Mouse (Mus musculus) adrenal gland, adult (tissue): Measurements from ENCODE around the gene Hspbp1.

ENCODE experiments used
- DNase-seq, 2 experiments: peaks; one replicate each; pipeline ENCODE4 v3.0.0; 2022 to 2023; ENCODE audit warnings: low spot score in 1 of 2; ENCODE audit not compliant: inconsistent age in 2 of 2

Gene Hspbp1

DNA sequence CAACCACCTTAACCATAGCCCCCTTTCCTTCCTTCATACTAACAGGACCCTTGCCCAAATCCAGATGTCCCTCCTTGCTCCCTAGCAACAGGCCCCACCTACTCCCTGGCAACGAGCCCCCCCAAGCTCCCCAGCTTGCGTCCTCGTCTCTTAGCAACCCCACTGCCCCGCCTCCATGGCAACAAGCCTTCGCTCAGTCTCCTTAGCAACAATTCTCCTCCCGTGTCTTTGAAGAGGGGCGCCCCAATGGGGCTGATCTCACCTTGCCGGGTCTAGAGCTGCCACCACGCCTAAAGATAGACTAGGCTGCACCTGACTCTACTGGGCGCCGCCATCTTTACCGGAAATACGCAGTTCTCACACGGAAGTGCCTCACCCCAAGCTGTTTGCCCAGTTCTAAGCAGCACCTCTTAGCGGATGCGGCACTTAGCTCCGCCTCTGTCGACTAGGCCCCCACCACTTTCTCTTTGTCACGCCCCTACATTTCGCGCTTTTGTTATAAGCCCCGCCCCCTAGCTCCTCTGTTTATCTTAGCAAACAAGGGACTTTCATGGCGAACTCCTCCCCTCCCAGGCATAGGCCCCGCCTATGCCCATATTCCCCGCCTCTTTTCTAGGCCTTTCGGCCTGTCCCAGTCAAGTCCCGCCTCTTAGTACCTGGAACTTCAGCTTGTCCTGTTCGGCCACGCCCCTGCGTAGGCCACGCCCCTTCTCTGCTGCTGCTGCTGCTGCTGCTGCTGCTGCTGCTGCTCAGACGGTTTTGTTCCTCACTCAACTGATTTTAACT is at the start of gene Hspbp1:
Gene Hspbp1 (minus strand): TSS at position 437 of the 786 bp plus-strand sequence.
- peak; percentile 98 to 99 for DNase-seq

GRCm38 (mm10) chr7:4732968-4733392 is 48.1 kb upstream of the Hspbp1 start:
- peak; percentile 30 to 73 for DNase-seq

GRCm38 (mm10) chr7:4731090-4731489 is 46.2 kb upstream of the Hspbp1 start:
- no peak for DNase-seq

DNA sequence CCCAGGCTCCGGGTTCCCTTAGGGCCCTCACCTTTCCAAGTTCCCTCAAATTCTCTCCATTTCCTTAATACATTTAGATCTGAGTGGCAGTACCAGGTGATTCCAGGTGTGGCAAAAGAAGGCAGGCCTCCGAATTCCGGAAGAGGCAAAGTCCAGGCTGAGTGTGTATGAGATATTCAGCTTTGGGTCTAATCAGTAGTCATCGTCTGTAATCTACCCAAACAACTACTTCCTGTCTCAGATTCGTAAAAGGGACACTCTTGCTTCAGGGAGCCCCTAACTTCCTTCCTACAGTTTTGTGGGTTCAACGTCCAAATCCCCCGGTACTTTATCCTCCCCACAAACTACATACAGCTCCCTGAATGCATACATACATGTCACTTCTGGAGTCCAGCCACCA is 40.3 kb upstream of the Hspbp1 start, which contains the start of gene Tmem150b:
Gene Tmem150b (minus strand): TSS at position 81 of the 400 bp plus-strand sequence.
- no peak for DNase-seq

DNA sequence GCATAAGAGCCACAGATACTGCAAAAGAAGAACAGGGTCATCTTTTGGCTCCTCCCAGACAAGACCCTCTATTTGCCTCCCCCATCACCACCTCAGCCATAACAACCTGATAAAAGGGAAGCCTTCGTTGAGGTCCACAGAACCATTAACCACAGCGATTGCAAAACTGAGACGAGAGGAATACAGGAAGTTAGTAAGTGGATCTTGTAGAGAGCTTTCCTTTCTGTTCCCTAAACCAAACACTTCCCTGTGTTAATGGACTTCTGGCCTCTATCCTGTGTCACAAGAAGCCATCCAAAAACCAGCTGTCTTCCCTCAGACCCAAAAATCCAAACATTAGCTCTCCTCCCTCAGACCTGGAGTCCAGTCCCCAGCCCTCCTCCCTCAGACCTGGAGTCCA is 39.5 kb upstream of the Hspbp1 start:
- no peak for DNase-seq

DNA sequence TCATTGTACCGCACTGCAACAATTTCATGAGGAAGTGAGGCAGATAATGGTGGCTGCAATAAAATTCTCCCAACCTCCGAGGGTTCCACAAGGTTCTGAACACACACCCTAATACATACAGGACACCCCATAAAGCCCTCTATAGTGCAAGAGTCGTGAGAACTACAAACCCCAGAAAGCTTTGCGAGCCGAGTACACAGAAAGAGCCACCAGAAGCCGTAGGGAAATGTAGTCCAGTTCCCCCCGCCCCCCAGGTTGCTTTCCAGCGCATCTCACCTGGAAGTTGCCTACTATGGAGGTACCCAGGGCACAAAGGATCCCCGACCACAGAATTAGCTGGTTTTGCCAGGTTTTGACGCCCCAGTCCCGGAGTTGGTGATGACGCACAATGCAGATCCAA is 38.6 kb upstream of the Hspbp1 start:
- DNase-seq, result peak in 1 of 2 experiments; percentile 67

DNA sequence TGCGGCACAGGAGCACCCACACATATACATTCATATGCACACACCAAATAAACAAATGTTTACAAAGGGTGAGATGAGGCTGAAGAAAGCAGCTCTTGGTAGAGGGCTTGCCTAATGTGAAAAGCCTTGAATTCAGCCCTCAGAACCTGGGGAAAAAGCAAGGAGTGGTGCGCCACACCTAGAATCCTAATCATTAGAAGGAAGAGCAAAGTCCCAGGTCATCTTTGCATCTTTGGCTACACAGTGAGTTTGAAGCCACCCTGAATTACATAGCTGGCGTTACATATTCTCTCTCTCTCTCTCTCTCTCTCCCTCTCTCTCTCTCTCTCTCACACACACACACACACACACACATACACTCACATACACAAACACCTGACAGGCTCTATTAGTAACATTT is 34.4 kb upstream of the Hspbp1 start:
- DNase-seq, result no peak

GRCm38 (mm10) chr7:4716955-4717354 is 32.1 kb upstream of the Hspbp1 start:
- DNase-seq, result no peak

- DNase-seq, result no peak
Observed at GRCm38 (mm10) chr7:4712594-4712993, 27.7 kb upstream of the Hspbp1 start.

- peak; percentile 51 to 83 for DNase-seq
Observed at GRCm38 (mm10) chr7:4705098-4705497, 20.2 kb upstream of the Hspbp1 start.

DNA sequence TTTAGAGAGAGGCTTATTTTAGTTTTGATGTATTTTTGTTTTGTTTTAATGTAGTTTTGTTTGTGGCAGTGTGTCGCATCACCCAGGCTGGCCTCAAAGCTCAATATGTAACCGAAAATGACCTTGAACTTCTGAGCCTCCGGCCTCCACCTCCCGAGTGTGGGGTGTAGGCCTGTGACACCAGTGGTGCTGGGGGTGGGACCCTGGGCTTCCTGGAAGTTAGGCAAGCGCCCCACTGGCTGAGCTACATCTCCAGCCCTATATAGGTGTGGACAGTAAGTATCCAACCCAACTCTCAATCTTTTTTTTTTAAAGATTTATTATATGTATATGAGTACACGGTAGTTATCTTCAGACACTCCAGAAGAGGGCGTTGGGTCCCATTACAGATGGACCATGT is 18.3 kb upstream of the Hspbp1 start:
- no peak for DNase-seq

DNA sequence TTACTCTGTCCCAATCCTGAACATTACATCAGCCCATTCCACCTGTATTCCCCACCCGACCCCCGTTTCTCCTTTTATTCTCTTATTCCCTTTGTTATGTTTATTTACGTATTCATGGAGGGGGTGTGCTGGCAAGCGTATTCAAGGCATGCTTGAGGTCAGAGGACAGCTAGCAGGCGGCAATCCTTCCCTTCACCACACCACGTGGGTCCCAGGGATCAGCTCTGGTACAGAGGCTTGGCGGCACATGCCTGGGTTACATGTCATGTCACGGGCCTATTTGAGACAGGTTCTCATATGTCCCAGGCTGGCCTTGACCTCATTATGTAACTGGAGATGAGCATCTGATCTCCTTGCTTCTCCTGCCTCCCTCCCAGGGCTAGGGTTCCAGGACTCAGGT is 17.5 kb upstream of the Hspbp1 start:
- no peak for DNase-seq

GRCm38 (mm10) chr7:4693004-4693403 is 8.1 kb upstream of the Hspbp1 start:
- no peak for DNase-seq

DNA sequence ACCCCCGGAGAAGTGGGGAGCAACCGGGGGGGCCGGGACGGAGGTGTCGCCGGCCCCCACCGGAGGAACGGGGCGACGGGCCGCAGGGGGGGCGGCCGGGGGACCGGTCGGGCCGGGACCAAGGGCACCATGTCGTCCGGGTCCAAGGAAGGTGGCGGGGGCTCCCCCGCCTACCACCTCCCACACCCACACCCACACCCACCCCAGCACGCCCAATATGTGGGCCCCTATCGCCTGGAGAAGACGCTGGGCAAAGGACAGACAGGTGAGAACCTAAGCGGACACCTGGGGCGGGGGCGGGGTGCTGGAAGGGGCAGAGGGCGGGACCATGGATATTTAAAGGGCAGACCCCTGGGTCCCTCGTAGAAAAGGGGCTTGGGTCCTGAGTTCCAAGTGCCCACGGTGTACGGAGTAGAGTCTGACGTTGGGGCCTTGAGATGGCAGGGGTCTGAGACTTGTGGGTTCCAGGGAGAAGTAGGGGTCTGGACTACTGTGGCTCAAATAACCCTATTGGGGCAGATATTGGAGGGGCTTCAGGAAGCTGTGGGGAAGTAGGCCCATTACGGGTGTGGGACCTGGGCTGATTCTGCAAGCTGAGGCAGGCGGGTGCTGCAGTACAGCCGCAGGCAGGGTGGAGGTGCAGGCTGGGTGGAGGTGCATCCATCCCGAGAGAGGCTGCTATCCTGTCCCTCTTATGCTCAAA is 6.2 kb upstream of the Hspbp1 start:
- DNase-seq, result no peak

- DNase-seq, result peak; percentile 66 to 84
Observed at GRCm38 (mm10) chr7:4690387-4690786, 5.5 kb upstream of the Hspbp1 start, which contains the start of gene Brsk1. Brsk1 (plus strand) TSS chr7:4690604.

DNA sequence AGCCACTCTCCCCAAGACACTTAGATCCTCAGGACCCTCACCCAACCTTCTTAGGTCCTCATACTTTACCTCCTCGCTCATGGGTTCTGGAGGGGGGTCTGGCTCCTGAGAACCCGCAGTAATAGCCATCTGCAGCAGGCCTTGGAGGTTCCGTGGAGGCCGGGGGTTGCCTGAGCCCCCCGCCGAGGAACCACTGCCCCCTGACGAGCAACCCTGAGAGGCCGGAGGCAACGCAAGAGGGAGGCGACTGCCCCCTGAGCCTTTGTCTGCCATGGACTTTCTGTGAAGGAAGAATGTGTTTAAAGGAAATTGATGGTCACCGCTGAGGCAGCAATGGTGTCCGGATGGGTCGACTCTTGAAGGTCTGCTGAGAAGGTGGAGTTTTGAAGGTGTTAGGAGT is 665 bp downstream of the Hspbp1 start:
- DNase-seq, result peak in 1 of 2 experiments; percentile 40

GRCm38 (mm10) chr7:4683307-4683706 is 1.6 kb downstream of the Hspbp1 start:
- no peak for DNase-seq

- no peak for DNase-seq
Observed at GRCm38 (mm10) chr7:4675200-4675599, 9.7 kb downstream of the Hspbp1 start.

- DNase-seq, result no peak
Observed at GRCm38 (mm10) chr7:4674114-4674731, 10.6 kb downstream of the Hspbp1 start.

GRCm38 (mm10) chr7:4671956-4672355 is 12.9 kb downstream of the Hspbp1 start:
- peak; percentile 64 to 87 for DNase-seq

DNA sequence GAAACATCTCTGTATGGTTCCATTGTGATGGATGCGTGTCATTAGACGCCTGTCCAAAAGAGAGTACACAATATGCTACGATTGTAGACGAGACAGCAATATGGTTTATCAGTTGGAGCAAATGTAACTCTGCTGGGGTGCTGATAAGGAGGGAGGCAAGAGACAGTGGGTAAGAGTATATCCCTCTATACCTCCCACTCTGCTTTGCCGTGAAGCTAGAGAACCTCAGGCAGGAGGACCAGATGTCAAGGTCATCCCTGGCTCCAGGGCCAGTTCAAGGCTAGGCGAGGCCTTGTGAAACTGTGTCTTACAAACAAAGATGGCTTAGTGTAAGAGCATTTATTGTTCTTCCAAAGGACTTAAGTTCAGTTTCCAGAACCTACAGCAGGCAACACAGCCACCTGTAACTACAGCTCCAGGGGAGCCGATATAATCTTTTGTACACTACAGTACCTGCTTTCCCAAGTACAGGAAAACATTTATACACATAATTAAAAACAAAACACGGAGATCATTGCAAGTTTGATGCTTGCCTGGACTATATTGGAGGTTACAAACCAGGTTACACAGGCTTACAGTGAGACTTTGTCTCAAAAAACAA is 14.1 kb downstream of the Hspbp1 start:
- peak in 1 of 2 experiments; percentile 70 for DNase-seq
